Mouse (Mus musculus): Measurements from ENCODE around the gene Hist1h2bf.
A peak's percentile ranks its signal among the peaks of the same experiment; 100 is the strongest.

The Hist1h2bf gene

DNA sequence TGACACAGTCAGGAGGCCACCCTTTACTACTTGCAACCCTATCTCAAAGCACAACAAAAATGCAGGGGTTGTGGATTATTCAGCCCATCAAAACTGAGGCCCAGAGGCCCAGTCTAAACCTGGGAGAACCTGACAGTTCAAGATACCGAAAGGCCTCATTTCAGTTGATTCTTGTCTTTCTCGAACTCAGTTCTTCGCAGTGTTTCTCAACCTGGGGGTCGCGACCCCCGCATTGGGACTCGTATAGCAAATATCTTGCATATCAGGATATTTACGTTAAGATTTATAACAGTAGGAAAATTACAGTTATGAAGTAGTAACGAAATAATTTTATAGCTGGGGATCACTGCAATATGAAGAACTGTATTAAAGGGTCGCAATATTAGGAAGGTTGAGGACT is 48.1 kb downstream of the Hist1h2bf start:
- no peak for DNase-seq

DNA sequence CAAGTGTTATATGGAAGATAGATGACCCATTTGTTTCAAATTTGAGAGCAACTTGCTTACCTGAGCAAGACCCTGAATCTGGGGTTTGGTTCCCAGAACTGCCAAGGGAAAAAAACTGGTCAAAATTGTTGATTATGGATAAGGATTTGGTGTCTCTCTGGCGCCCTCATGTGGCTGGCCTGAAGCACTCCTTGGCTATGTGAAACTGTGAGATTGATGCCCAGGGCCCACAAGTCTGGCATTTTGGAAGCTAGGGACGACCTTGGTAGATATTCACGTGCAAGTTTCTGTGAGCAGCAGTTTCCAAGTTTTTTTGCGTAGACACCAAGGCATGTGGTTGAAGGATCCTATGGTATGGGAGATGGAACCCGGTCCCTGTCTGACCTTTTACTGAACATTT is 49.3 kb downstream of the Hist1h2bf start:
- peak; percentile 89 for DNase-seq

DNA sequence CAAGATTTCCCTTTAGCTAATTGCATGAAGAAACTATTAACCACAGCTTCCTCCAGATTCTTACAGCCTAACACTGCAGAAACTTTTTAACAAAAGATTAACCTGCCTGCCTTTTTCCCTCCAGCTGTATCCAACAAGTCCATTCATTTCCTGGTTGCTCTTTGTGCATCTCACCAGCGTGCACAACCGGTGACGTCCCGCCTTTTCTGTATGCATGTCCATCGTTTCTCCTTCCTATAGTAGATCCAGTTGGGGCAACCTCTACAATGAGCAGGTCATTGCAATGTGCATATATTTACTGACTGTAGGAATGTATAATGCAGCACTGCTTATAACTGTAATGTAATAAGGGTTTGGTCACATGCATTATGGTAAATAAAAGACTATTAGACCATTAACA is 50.0 kb downstream of the Hist1h2bf start:
- no peak for DNase-seq
